Mouse (Mus musculus) cortical plate, adult 2 months (tissue): ENCODE data around the gene Ckb.

Source experiments
- CTCF ChIP-seq: fragments of 200-500 bp; IDR thresholded peaks from 2 replicates; pipeline ENCODE4 v1.5.1; 2011; ENCODE audit warnings: mild to moderate bottlenecking, control low read depth, low read length; ENCODE audit not compliant: insufficient read depth; ENCODE audit errors: extremely low read depth
- POLR2A ChIP-seq: fragments of 200-500 bp; IDR thresholded peaks from 2 replicates; pipeline ENCODE4 v1.6.1; 2011; ENCODE audit warnings: mild to moderate bottlenecking, low read length, control low read depth; ENCODE audit not compliant: insufficient read depth; ENCODE audit errors: extremely low read depth

- TF ChIP-seq CTCF = no peak
- no peak for TF ChIP-seq POLR2A
Observed at GRCm38 (mm10) chr12:111659331-111659730, 12.8 kb downstream of the Ckb start.
